Mouse (Mus musculus): Measurements from ENCODE around the gene Nadsyn1.
A peak's percentile ranks its signal among the peaks of the same experiment; 100 is the strongest.

Nadsyn1 gene

GRCm38 (mm10) chr7:143822375-143823265 lies at the start of gene Nadsyn1, which contains the start of gene Dhcr7:
Nadsyn1 (minus strand) TSS chr7:143822849.
Dhcr7 (plus strand) TSS chr7:143823145.
- peak; percentile 99 for DNase-seq (ENCODE audit: low spot score in 2 of 2)

- DNase-seq (ENCODE audit: low spot score in 2 of 2): no peak
Measured at GRCm38 (mm10) chr7:143868874-143869273, 46.2 kb upstream of the Nadsyn1 start.

- no peak for DNase-seq (ENCODE audit: low spot score in 2 of 2)
Measured at GRCm38 (mm10) chr7:143866538-143866937, 43.9 kb upstream of the Nadsyn1 start, which contains the start of gene Gm498. Gm498 (plus strand) TSS chr7:143866838.

DNA sequence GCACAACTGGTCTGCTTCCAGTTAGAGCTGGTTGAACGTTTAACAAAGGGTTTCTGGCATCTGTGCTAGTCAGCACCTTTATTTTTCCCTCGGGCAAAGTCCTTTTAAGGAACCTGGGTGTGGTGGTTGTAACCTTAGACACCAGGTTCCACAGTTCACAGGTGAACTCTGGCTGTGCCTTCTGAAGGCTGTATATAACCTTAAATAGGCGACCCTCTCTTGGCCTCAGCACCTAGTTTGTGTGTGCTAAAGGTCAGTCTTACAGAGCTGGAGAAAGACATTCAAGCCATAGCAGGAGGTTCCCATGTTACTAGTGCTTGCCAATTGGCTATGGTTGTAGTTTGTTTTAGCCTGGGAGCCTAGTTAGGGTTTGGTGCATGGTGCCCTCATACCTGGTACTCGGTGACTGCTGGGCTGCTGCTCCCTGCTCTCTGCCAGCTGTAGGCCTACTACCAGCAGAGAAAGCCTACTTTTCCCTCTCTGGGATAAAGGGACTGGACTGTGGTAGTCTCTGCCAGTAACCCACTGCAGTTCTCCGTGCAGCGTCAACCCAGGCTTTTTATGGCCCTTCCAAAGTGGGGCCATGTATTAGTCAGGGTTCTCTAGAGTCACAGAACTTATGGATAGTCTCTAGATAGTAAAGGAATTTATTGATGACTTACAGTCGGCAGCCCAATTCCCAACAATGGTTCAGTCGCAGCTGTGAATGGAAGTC lies 26.3 kb upstream of the Nadsyn1 start:
- no peak for DNase-seq (ENCODE audit: low spot score in 2 of 2)

GRCm38 (mm10) chr7:143848127-143848767 lies 25.6 kb upstream of the Nadsyn1 start:
- no peak for DNase-seq (ENCODE audit: low spot score in 2 of 2)

DNA sequence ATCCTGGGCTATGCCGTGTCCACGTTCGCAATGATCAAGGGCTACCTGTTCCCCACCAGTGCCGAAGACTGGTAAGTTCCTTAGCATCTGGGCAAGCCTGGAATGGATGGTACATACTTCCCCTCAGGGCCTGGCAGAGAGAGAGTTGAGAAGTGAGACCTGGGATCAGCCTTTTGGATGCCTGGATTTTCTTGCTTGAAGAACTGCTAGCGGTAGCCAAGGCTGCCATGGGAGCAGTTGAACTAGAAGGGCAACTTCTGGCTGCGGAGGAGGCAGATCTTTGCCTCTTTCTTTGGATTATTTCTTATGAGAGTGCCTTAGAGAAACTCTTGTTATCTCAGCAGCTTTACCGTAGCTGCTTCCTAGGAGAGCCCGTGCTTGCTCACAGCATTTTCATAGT lies 18.7 kb upstream of the Nadsyn1 start:
- no peak for DNase-seq (ENCODE audit: low spot score in 2 of 2)

DNA sequence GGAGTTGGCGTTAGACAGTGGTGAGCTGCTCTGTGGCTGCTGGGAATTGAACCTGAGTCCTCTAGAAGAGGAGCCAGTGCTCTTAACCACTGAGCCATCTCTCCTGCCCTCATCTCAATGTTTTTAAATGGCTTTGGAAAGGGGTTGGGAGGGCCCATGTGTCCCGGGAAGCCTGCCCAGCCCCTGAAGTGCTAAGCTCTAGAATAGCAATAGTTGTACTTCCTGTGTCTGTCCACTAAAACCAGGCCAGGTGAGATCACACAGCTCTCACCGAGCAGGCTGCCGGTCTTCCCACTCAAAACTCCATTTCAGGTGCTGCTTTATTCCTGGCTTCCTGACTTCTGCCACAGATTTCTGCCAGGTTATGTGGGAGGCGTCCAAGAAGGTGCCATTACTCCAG lies 17.5 kb upstream of the Nadsyn1 start:
- no peak for DNase-seq (ENCODE audit: low spot score in 2 of 2)

- DNase-seq (ENCODE audit: low spot score in 2 of 2): no peak
Measured at GRCm38 (mm10) chr7:143837705-143838358, 15.2 kb upstream of the Nadsyn1 start.

GRCm38 (mm10) chr7:143834972-143835371 lies 12.3 kb upstream of the Nadsyn1 start:
- DNase-seq (ENCODE audit: low spot score in 2 of 2): no peak

DNA sequence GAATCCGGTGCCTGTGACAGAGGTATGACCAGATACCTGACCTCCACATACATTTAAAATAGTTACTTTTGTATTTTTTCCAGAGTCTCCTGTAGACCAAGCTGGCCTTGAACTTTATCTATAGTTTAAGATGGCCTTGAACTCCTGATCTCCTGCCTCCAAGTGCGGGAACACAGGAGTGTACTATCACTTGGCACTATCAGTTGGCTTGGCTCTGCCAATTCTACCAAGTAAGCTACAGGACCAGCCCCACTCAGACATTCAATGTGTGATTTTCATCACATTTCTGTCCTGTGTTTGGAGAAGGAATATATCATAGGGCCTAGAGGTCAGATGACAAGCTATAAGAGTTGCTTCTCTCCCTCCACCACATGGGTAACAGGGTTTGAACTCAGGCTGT lies 11.7 kb upstream of the Nadsyn1 start:
- DNase-seq (ENCODE audit: low spot score in 2 of 2): no peak

- no peak for DNase-seq (ENCODE audit: low spot score in 2 of 2)
Measured at GRCm38 (mm10) chr7:143833581-143834190, 11.0 kb upstream of the Nadsyn1 start.

GRCm38 (mm10) chr7:143832611-143833010 lies 10.0 kb upstream of the Nadsyn1 start:
- no peak for DNase-seq (ENCODE audit: low spot score in 2 of 2)

DNA sequence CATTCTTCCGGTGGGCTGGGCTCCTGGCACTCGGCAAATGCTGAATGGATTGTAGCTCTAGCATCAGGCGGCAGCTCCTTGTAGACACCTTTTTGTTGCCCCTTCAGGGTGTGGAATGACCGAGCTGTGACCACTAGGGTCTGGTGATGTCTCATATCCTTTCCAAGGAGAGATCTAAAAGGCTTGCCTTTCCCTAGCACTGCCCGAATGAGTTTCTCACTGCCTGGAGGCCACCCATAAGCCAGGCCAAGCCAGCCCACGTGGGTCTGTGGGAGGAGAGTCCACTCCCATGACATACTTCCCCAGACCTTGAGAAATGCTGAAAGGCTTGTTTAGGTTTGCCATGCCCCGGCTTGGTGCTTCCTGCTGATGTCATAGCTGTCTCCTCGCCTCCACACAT lies 9.5 kb upstream of the Nadsyn1 start:
- no peak for DNase-seq (ENCODE audit: low spot score in 2 of 2)

GRCm38 (mm10) chr7:143830399-143830798 lies 7.8 kb upstream of the Nadsyn1 start:
- DNase-seq (ENCODE audit: low spot score in 2 of 2): no peak

GRCm38 (mm10) chr7:143829504-143830331 lies 7.1 kb upstream of the Nadsyn1 start:
- peak; percentile 93 to 94 for DNase-seq (ENCODE audit: low spot score in 2 of 2)

- DNase-seq (ENCODE audit: low spot score in 2 of 2): no peak
Measured at GRCm38 (mm10) chr7:143826985-143827384, 4.3 kb upstream of the Nadsyn1 start.

DNA sequence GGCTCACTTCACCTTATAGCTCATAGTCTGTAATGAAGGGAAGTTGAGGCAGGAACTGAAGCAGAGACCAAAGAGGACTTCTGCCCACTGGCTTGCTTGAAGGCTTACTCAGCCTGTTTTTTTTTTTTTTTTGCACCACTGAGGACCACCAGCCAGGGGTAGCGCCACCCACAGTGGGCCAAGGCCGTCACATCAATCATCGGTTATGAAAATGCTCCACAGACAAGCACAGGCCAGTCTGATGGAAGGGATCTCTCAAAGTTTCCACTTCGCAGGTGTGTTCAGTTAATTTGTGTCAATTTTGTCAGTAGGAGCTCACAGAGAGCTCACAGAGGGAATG lies 587 bp upstream of the Nadsyn1 start:
- DNase-seq (ENCODE audit: low spot score in 2 of 2): no peak

- no peak for DNase-seq (ENCODE audit: low spot score in 2 of 2)
Measured at GRCm38 (mm10) chr7:143821241-143821640, 1.4 kb downstream of the Nadsyn1 start.

- DNase-seq (ENCODE audit: low spot score in 2 of 2): no peak
Measured at GRCm38 (mm10) chr7:143819201-143819600, 3.4 kb downstream of the Nadsyn1 start.

GRCm38 (mm10) chr7:143808909-143809308 lies 13.7 kb downstream of the Nadsyn1 start:
- DNase-seq (ENCODE audit: low spot score in 2 of 2): no peak

Measured in natural killer cell, adult 2 months (primary cell).